Mouse (Mus musculus) forebrain, embryonic 11.5 days (tissue): ENCODE results near the gene Dnase2a. TPM values are rescaled to one million over a fixed set of nuclear protein-coding genes. Genes with fewer than 3 reads are reported as not detected.
"Not testable (repeated sequence)": the region's sequence is repeated elsewhere in the genome, so short reads cannot be mapped to it uniquely, and the experiment has no call there.

Experiments used
- ATAC-seq: fragments of 200-750 bp; cut with Nextera tagmentation; replicated peaks from 2 replicates; pipeline ENCODE4 v1.8.0; 2017; ENCODE audit warnings: moderate TSS enrichment; ENCODE audit not compliant: low FRiP score
- DNase-seq: peaks from one replicate; pipeline ENCODE4 v3.0.0-alpha.2; 2017; ENCODE audit warnings: low spot score
- H3K27ac ChIP-seq: fragments of 300-500 bp; sonication (generic); 2 replicates; pipeline ENCODE4 v1.5.1; 2014; ENCODE audit warnings: low read depth, low read length
- H3K27me3 ChIP-seq: fragments of 300-500 bp; sonication (generic); 2 replicates; pipeline ENCODE4 v1.6.1; 2014; ENCODE audit warnings: mild to moderate bottlenecking, low read length, mixed read lengths; ENCODE audit not compliant: control insufficient read depth, insufficient read depth
- H3K36me3 ChIP-seq: fragments of 300-500 bp; sonication (generic); 2 replicates; pipeline ENCODE4 v1.6.1; 2014; ENCODE audit warnings: mild to moderate bottlenecking, low read length, moderate library complexity, mixed read lengths; ENCODE audit not compliant: control insufficient read depth, insufficient read depth
- H3K4me1 ChIP-seq: fragments of 300-500 bp; sonication (generic); replicated peaks from 2 replicates; pipeline ENCODE4 v1.6.1; 2014; ENCODE audit warnings: low read length, mixed read lengths; ENCODE audit not compliant: control insufficient read depth, insufficient read depth
- H3K4me2 ChIP-seq: fragments of 300-500 bp; sonication (generic); 2 replicates; pipeline ENCODE4 v1.6.1; 2014; ENCODE audit warnings: low read depth, mild to moderate bottlenecking, low read length, moderate library complexity, mixed read lengths; ENCODE audit not compliant: severe bottlenecking
- H3K4me3 ChIP-seq: fragments of 300-500 bp; sonication (generic); 2 replicates; pipeline ENCODE4 v1.5.1; 2014; ENCODE audit warnings: low read depth, low read length
- H3K9ac ChIP-seq: fragments of 300-500 bp; sonication (generic); 2 replicates; pipeline ENCODE4 v1.6.1; 2014; ENCODE audit warnings: low read length
- H3K9me3 ChIP-seq: fragments of 300-500 bp; sonication (generic); 2 replicates; pipeline ENCODE4 v1.6.1; 2016; ENCODE audit warnings: low read length, mixed read lengths; ENCODE audit not compliant: control insufficient read depth
- WGBS: fragments of 180-500 bp; shearing (Covaris S2); extraction: QIAGEN DNeasy Blood & Tissue Kit; methylation state at CpG from one replicate; pipeline ENCODE4 v1.1.7; 2014; 5-methylcytosine and 5-hydroxymethylcytosine counted together
- polyA plus RNA-seq: library from polyadenylated mRNA; unstranded; fragments of >200 nt; fragmentation: Nextera tagmentation; extraction: Ambion mirVana; gene quantifications from 2 replicates; pipeline ENCODE4 v1.2.1, GENCODE M21; 2014

The Dnase2a gene
- polyA plus RNA-seq, 1 experiment from 2014 or later = 7.2 TPM

DNA sequence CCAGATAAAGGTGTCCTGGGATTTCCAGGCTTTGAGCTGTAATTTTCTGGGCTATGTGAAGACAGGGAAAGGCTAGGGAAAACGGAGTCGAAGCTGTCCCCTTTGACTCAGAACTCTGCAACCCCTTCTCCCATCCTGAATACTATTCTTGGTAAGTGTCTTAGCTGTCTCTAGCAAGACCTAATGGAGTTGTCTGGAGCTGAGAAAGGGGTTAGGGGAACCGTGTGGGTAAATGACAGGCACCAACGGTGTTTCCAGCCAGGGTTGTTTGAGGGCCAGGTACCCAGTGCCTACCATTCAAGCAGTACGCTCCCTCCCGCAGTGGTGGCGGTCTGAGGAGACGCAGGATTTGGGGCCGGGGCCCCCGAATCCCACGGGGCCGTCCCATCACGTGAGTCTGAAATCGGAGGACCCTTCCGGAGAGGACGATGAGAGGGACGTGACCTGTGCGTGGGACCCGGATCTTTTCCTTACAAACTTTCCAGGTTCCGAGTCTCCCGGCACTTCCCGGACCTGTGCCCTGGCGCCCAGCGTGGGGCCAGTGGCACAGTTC is 5.9 kb upstream of the Dnase2a start:
- Histone ChIP-seq H3K4me1 (peaks cover 2% of the 10 kb centered on the region; the same call in 1 of the 2 replicates), H3K4me3 (peak overlapping the region; percentile 55), H3K27me3 (peaks cover 2% of the 10 kb centered on the region; the same call in 1 of the 2 replicates), H3K27ac (no peak overlapping the region; the same call in 1 of the 2 replicates), H3K9ac (peak overlapping the region; percentile 78), H3K4me2 (peak overlapping the region; percentile 97), H3K9me3 (no peaks in the 10 kb centered on the region), H3K36me3 (no peaks in the 10 kb centered on the region)
- DNase-seq = peak; percentile 70
- ATAC-seq = no peak; the same call in 1 of the 2 replicates
- WGBS = 3% methylated on average over 24 of the region's 24 CpGs

DNA sequence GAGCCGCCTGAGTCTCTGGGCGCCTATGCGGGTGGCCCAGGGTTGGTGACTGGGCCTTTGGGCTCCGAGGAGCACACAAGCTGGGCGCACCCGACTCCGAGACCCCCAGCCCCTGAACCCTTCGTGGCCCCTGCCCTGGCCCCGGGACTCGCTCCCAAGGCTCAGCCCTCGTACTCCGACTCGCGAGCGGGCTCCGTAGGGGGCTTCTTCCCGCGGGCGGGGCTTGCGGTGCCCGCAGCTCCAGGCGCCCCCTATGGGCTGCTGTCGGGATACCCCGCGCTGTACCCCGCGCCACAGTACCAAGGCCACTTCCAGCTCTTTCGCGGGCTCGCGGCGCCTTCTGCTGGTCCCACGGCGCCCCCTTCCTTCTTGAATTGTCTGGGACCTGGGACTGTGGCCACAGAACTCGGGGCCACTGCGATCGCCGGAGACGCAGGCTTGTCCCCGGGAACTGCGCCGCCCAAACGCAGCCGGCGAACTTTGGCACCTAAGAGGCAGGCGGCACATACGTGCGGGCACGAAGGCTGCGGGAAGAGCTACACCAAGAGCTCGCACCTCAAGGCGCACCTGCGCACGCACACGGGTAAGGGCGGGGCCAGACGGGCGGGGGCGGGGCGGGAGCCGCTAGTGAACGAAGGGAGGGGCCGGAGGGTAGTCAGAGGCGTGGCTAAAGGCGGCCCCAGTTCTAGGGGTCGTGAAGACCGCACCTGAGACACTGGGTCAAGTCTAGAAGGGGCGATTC is 5.3 kb upstream of the Dnase2a start:
- DNase-seq (peak; percentile 97), ATAC-seq (peak; percentile 92)
- Histone ChIP-seq H3K9ac (peak overlapping the region; percentile 78), H3K9me3 (no peaks in the 10 kb centered on the region), H3K27me3 (peaks cover 2% of the 10 kb centered on the region; the same call in 1 of the 2 replicates), H3K4me2 (peak overlapping the region; percentile 97), H3K4me1 (peaks cover 2% of the 10 kb centered on the region; the same call in 1 of the 2 replicates), H3K4me3 (peak overlapping the region; percentile 55), H3K27ac (peak overlapping the region; percentile 41; the same call in 1 of the 2 replicates), H3K36me3 (no peaks in the 10 kb centered on the region)
- under 1% methylated on average over 68 of the region's 68 CpGs for WGBS

DNA sequence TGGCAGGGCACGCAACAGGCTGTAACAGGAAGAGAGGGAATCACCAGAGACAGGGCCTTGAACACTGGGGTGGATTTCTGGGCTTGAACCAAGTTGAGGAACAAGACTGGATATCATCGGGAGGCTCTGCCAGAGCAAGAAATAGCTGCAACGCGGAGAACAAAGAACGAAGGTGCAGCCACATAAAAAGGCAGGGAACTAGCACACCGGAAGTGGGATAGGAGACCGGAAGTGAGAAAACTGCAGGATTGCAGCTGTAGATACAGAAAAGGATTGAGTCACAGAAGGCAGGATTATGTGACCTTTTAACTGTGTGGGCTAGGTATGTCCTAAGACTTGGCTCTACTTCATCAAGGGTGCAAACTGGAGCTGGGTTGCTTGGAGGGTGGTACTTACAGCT is 4.0 kb upstream of the Dnase2a start:
- Histone ChIP-seq H3K4me2 (0 out of 2 replicates have a peak overlapping the region, but pooled peaks have one; percentile 8), H3K4me1 (peaks cover 2% of the 10 kb centered on the region; the same call in 1 of the 2 replicates), H3K27ac (no peak overlapping the region), H3K9me3 (no peaks in the 10 kb centered on the region), H3K4me3 (no peak overlapping the region), H3K36me3 (no peaks in the 10 kb centered on the region), H3K9ac (no peak overlapping the region), H3K27me3 (peaks cover 3% of the 10 kb centered on the region; the same call in 1 of the 2 replicates)
- DNase-seq = no peak
- 88% methylated on average over 7 of the region's 7 CpGs for WGBS
- no peak for ATAC-seq

DNA sequence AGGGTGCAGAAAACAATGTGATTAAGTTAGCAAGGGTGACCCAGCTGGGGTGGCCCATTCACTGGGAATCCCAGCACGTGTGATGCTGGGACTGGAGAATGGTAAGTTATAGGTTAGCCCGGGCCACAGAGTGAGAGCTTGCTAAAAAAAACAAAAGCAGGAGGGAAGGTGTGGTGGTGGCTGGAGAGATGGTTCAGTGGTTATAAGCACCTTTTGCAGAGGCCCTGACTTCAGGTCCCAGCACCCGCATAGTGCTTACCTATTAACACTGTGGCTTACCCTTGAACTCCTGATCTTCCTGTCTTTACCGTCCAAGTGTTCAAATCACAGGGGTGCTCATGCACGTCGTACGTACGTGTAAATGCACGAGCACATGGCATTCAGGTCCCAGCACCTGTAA is 1.3 kb upstream of the Dnase2a start:
- DNase-seq (no peak), ATAC-seq (no peak)
- H3K9ac ChIP-seq = no peak overlapping the region
- H3K4me3 ChIP-seq = no peak overlapping the region
- peaks cover 2% of the 10 kb centered on the region; the same call in 1 of the 2 replicates for H3K4me1 ChIP-seq
- 88% methylated on average over 9 of the region's 9 CpGs for WGBS
- H3K27me3 ChIP-seq = peaks cover 14% of the 10 kb centered on the region
- no peaks in the 10 kb centered on the region for H3K9me3 ChIP-seq
- H3K27ac ChIP-seq = no peak overlapping the region
- no peaks in the 10 kb centered on the region for H3K36me3 ChIP-seq
- H3K4me2 ChIP-seq = no peak overlapping the region

DNA sequence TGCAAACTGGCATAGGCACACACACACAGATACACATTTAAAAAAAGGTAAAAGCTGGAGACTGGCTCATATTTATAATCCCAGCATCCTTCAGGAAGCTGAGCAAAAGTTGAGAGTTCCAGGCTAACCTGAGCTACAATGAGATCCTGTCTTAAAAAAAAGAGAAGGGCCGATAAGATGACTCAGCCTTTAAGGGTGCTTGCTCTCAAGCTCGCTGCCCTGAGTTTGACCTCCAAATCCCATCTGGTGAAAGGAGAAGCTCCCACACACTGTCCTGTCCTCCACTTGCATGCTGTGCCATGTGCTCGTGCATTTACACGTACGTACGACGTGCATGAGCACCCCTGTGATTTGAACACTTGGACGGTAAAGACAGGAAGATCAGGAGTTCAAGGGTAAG is 867 bp upstream of the Dnase2a start:
- DNase-seq (no peak), ATAC-seq (no peak)
- Histone ChIP-seq H3K36me3 (no peaks in the 10 kb centered on the region), H3K9me3 (no peaks in the 10 kb centered on the region), H3K9ac (no peak overlapping the region), H3K4me3 (no peak overlapping the region), H3K27me3 (peaks cover 19% of the 10 kb centered on the region), H3K27ac (no peak overlapping the region), H3K4me2 (no peak overlapping the region), H3K4me1 (peaks cover 2% of the 10 kb centered on the region; the same call in 1 of the 2 replicates)
- WGBS = 83% methylated on average over 8 of the region's 8 CpGs

DNA sequence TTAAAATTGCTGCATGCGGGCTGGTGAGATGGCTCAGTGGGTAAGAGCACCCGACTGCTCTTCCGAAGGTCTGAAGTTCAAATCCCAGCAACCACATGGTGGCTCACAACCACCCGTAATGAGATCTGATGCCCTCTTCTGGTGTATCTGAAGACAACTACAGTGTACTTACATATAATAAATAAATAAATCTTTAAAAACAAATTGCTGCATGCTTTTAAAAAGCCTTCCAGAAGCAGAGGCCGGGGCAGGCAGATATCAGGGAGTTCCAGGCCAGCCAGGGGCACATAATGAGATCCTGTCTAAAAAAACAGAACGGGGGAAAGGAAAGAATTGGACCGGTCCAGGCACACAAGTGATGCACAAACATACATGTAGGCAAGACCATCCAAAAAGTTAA is 381 bp upstream of the Dnase2a start:
- not testable (repeated sequence) for H3K27ac ChIP-seq, H3K36me3 ChIP-seq, ATAC-seq, H3K4me1 ChIP-seq, H3K9me3 ChIP-seq, DNase-seq
- Histone ChIP-seq H3K27me3 (peaks cover 24% of the 10 kb centered on the region), H3K4me3 (peak overlapping the region; percentile 41; the same call in 1 of the 2 replicates), H3K9ac (peak overlapping the region; percentile 13; the same call in 1 of the 2 replicates), H3K4me2 (peak overlapping the region; percentile 77; the same call in 1 of the 2 replicates)
- WGBS = 29% methylated on average over 7 of the region's 7 CpGs

DNA sequence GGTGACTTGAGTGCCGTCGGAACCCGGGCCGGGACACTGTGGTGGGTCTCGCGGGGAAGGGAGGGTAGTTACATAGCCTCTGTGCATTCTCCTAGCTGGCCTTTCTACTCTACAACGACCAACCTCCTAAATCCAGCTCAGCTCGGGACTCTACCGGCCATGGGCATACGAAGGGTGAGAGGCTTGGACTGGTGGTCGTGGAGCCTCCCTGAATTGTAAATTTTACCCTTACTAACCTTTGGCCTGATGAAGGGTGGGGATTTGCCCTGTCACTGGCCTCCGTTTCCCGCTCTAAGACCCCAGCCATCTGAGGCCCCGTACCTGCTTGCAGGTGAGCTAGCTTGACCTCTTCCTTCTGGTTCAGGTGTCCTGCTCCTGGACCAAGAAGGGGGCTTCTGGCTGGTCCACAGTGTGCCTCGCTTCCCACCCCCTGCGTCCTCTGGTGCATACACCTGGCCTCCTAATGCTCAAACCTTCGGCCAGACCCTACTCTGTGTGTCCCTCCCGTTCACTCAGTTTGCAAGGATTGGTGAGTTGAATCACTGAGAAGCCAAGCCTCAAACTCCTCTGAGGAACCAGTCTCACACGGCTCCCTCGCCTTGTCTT is 905 bp downstream of the Dnase2a start:
- Histone ChIP-seq H3K27ac (no peak overlapping the region), H3K27me3 (peaks cover 31% of the 10 kb centered on the region), H3K9ac (peak overlapping the region; percentile 62), H3K4me1 (peaks cover 7% of the 10 kb centered on the region), H3K9me3 (no peaks in the 10 kb centered on the region), H3K4me3 (peak overlapping the region; percentile 41), H3K4me2 (peak overlapping the region; percentile 77), H3K36me3 (no peaks in the 10 kb centered on the region)
- 51% methylated on average over 20 of the region's 20 CpGs for WGBS
- ATAC-seq = 0 out of 2 replicates have a peak, but pooled peaks have one; percentile 4
- DNase-seq = no peak

DNA sequence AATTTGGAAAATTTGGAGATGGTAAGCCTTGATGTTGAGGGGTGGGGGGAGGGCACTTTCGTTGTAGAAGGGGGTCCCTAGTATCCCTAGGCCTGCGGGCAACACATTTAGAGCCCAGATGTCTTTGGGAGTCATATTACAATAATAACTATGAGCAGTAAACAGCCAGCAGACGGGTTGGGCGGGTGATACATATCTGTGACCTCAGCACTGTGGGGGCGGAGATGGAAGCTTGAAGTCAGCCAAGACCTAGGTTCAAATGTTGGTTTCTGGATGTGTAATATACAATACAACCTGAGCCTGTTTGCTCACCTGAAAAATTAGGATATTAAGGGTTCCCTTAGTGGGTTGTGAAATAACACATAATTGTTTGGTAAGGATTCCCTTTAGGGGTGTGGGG is 1.6 kb downstream of the Dnase2a start:
- no peaks in the 10 kb centered on the region for H3K36me3 ChIP-seq

More for the DNA sequence above, 1.6 kb downstream of the Dnase2a start:
- Histone ChIP-seq H3K9ac (no peak overlapping the region), H3K9me3 (no peaks in the 10 kb centered on the region), H3K4me2 (no peak overlapping the region), H3K27ac (no peak overlapping the region), H3K4me3 (no peak overlapping the region), H3K27me3 (peaks cover 31% of the 10 kb centered on the region), H3K4me1 (peaks cover 7% of the 10 kb centered on the region)
- ATAC-seq = no peak
- DNase-seq = no peak
- WGBS = 86% methylated on average over 5 of the region's 5 CpGs
